Mouse (Mus musculus) thymus, adult 2 months (tissue): ENCODE results near the gene Mum1.

Experiments
- CTCF ChIP-seq: fragments of 200-500 bp; IDR thresholded peaks from 2 replicates; pipeline ENCODE4 v1.5.1; 2012; ENCODE audit warnings: mild to moderate bottlenecking, control low read depth, low read length, moderate library complexity, borderline replicate concordance; ENCODE audit not compliant: control insufficient read depth, poor library complexity, insufficient read depth; ENCODE audit errors: extremely low read depth
- POLR2A ChIP-seq: fragments of 200-500 bp; IDR thresholded peaks from 2 replicates; pipeline ENCODE4 v1.6.1; 2012; ENCODE audit warnings: mild to moderate bottlenecking, low read length, control low read depth, moderate library complexity; ENCODE audit not compliant: control insufficient read depth, poor library complexity, insufficient read depth; ENCODE audit errors: extremely low read depth

DNA sequence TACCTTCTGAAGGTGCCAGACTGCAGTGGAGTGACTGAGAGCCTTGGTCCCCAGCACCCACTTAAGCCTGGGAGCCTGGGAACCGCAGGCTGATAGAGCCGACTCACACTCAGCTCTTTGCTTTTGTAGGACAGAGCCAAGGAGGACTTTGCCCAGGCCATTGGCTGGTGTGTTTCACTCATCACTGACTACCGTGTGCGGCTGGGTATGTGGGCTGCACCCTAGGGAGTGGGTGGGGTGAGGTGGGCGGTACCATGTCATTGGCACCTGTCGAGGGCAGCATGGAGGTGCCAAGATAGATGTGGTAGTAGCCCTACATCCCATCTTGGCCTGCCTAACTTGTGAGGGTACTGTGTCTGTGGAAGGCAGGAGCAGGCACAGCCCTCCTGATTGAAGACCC is 13.6 kb downstream of the Mum1 start:
- TF ChIP-seq CTCF (no peak), POLR2A (no peak)
